In the genomic region with DNA sequence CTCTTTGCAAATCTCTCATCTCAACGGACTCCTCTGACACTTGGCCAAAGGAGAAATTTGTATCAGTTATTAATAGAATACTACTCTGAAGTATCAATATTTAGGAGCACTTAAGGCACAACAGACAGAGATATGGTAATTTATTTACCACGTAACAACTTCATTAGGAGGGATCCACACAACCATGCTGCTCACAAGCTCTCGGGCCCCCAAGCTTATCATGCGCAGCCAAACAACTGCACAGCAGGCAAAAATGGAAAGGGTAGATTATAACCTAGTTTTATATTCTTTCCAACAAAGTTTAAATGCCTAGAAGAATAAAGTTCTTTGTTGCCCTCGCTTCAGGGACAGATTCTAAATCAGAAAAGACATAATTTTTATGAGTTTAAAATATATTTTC, we compare ENCODE assay signal across 17 mouse cellular contexts.
DNase-seq lines count a peak whose midpoint lies in the region; ATAC-seq and TF ChIP-seq lines count a peak whose summit lies in the region.
"Had no signal": no experiment of that assay in that cellular context is flagged by ENCODE, and none has a peak within 500 bp of the region (broad histone marks: within the 10 kb centered on the region; RNA-seq: fewer than 3 reads in every experiment).

No protein-coding gene starts in this region.

- 77% methylated on average over 5 of the region's 5 CpGs for WGBS in heart, adult 2 months
- 77% methylated on average over 5 of the region's 5 CpGs for WGBS in heart, embryonic 15.5 days
- WGBS in heart, embryonic 12.5 days = 75% methylated on average over 5 of the region's 5 CpGs
- WGBS in midbrain, embryonic 11.5 days = 88% methylated on average over 5 of the region's 5 CpGs
- 83% methylated on average over 5 of the region's 5 CpGs for WGBS in midbrain, embryonic 14.5 days

- no peaks in the 10 kb centered on the region for H3K9me3 ChIP-seq in heart, embryonic 15.5 days (replicated peaks)
- H3K9me3 ChIP-seq in heart, embryonic 12.5 days (replicated peaks) = no peaks in the 10 kb centered on the region
- no peaks in the 10 kb centered on the region for H3K9me3 ChIP-seq in midbrain, embryonic 11.5 days (ENCODE audit: control insufficient read depth, low read length)
- H3K9me3 ChIP-seq in midbrain, embryonic 14.5 days (ENCODE audit: control insufficient read depth, low read length) = no peaks in the 10 kb centered on the region
- H3K9me3 ChIP-seq: embryonic facial prominence, embryonic 10.5 days; forebrain, embryonic 13.5 days; hindbrain, embryonic 13.5 days had no signal

- H3K4me2 ChIP-seq in heart, embryonic 15.5 days = no peak overlapping the region
- H3K4me2 ChIP-seq in heart, embryonic 12.5 days = no peak overlapping the region
- H3K4me2 ChIP-seq in midbrain, embryonic 11.5 days = no peak overlapping the region
- no peak overlapping the region for H3K4me2 ChIP-seq in midbrain, embryonic 14.5 days (ENCODE audit: low read length)
- H3K4me2 ChIP-seq: forebrain, embryonic 13.5 days; hindbrain, embryonic 13.5 days had no signal

- TF ChIP-seq CTCF in heart, adult 2 months (IDR thresholded peaks at IDR 0.05) = no peak

- intact Hi-C loops in heart, adult 2 months (cut with DNase I) = no loop called here

- H3K27ac ChIP-seq in heart, adult 2 months = no peak overlapping the region
- H3K27ac ChIP-seq in heart, embryonic 15.5 days = peak overlapping the region; percentile 19; the same call in 1 of the 2 replicates
- H3K27ac ChIP-seq in heart, embryonic 12.5 days (ENCODE audit: poor library complexity, severe bottlenecking) = no peak overlapping the region
- H3K27ac ChIP-seq in midbrain, embryonic 11.5 days (ENCODE audit: low read depth, low read length) = no peak overlapping the region
- H3K27ac ChIP-seq in midbrain, embryonic 14.5 days (replicated peaks; ENCODE audit: low read depth, low read length) = no peak overlapping the region
- H3K27ac ChIP-seq: forebrain, embryonic 13.5 days; hindbrain, embryonic 13.5 days; hindbrain, postnatal 0 days had no signal

- no peak for ATAC-seq in heart, embryonic 15.5 days (replicated peaks; ENCODE audit: insufficient number of reproducible peaks, insufficient read depth, low FRiP score, low read depth)
- no peak for ATAC-seq in heart, embryonic 12.5 days (ENCODE audit: insufficient number of reproducible peaks, low FRiP score)
- no peak for ATAC-seq in midbrain, embryonic 11.5 days (ENCODE audit: low FRiP score)
- ATAC-seq in midbrain, embryonic 14.5 days (ENCODE audit: low FRiP score, low TSS enrichment) = no peak
- no peak for ATAC-seq in cerebellum, adult (ENCODE audit: insufficient number of reproducible peaks, low FRiP score, low TSS enrichment)
- ATAC-seq: forebrain, embryonic 13.5 days; forebrain, postnatal 0 days; hindbrain, postnatal 0 days had no signal

- H3K36me3 ChIP-seq in heart, adult 2 months (ENCODE audit: control insufficient read depth, insufficient read depth, low read length) = no peaks in the 10 kb centered on the region
- H3K36me3 ChIP-seq in heart, embryonic 15.5 days = no peaks in the 10 kb centered on the region
- no peaks in the 10 kb centered on the region for H3K36me3 ChIP-seq in heart, embryonic 12.5 days
- no peaks in the 10 kb centered on the region for H3K36me3 ChIP-seq in midbrain, embryonic 11.5 days (ENCODE audit: control insufficient read depth, insufficient read depth, low read length)
- H3K36me3 ChIP-seq in midbrain, embryonic 14.5 days (ENCODE audit: control insufficient read depth, insufficient read depth, low read length) = no peaks in the 10 kb centered on the region
- H3K36me3 ChIP-seq: embryonic facial prominence, embryonic 10.5 days; hindbrain, embryonic 13.5 days had no signal

- no peak overlapping the region for H3K4me3 ChIP-seq in heart, adult 2 months
- no peak overlapping the region for H3K4me3 ChIP-seq in heart, embryonic 15.5 days
- no peak overlapping the region for H3K4me3 ChIP-seq in heart, embryonic 12.5 days
- no peak overlapping the region for H3K4me3 ChIP-seq in midbrain, embryonic 11.5 days (ENCODE audit: low read depth, low read length)
- no peak overlapping the region for H3K4me3 ChIP-seq in midbrain, embryonic 14.5 days (replicated peaks; ENCODE audit: low read depth, low read length)
- H3K4me3 ChIP-seq: embryonic facial prominence, embryonic 10.5 days; forebrain, embryonic 13.5 days; hindbrain, embryonic 13.5 days had no signal

- H3K4me1 ChIP-seq in heart, adult 2 months (ENCODE audit: control insufficient read depth, insufficient read depth, low read length) = no peaks in the 10 kb centered on the region
- peaks cover 16% of the 10 kb centered on the region for H3K4me1 ChIP-seq in heart, embryonic 15.5 days (replicated peaks)
- peaks cover 12% of the 10 kb centered on the region for H3K4me1 ChIP-seq in heart, embryonic 12.5 days (replicated peaks)
- peaks cover 2% of the 10 kb centered on the region; the same call in 1 of the 2 replicates for H3K4me1 ChIP-seq in midbrain, embryonic 11.5 days (ENCODE audit: control insufficient read depth, insufficient read depth, low read length)
- H3K4me1 ChIP-seq in midbrain, embryonic 14.5 days (ENCODE audit: control insufficient read depth, insufficient read depth, low read length) = peaks cover 2% of the 10 kb centered on the region; the same call in 1 of the 2 replicates
- H3K4me1 ChIP-seq: forebrain, embryonic 13.5 days; hindbrain, embryonic 13.5 days had no signal

- H3K9ac ChIP-seq in heart, adult 2 months (ENCODE audit: low read depth, low read length) = no peak overlapping the region
- no peak overlapping the region for H3K9ac ChIP-seq in heart, embryonic 15.5 days
- no peak overlapping the region for H3K9ac ChIP-seq in heart, embryonic 12.5 days
- no peak overlapping the region for H3K9ac ChIP-seq in midbrain, embryonic 11.5 days (ENCODE audit: low read length)
- no peak overlapping the region for H3K9ac ChIP-seq in midbrain, embryonic 14.5 days (replicated peaks; ENCODE audit: low read length)
- H3K9ac ChIP-seq: forebrain, embryonic 13.5 days; forebrain, postnatal 0 days; hindbrain, embryonic 13.5 days had no signal

- no peak for TF ChIP-seq POLR2A in heart, adult 2 months (IDR thresholded peaks at IDR 0.05; ENCODE audit: insufficient read depth, low read depth, low read length)

- TF ChIP-seq EP300 in heart, adult 2 months (IDR thresholded peaks at IDR 0.05; ENCODE audit: insufficient read depth, low read depth, low read length) = no peak

- no peaks in the 10 kb centered on the region for H3K79me2 ChIP-seq in heart, adult 2 months (replicated peaks; ENCODE audit: control insufficient read depth, insufficient read depth, low read length)

- H3K27me3 ChIP-seq in heart, adult 2 months (ENCODE audit: control insufficient read depth, insufficient read depth, low read length) = no peaks in the 10 kb centered on the region
- H3K27me3 ChIP-seq in heart, embryonic 15.5 days = no peaks in the 10 kb centered on the region
- no peaks in the 10 kb centered on the region for H3K27me3 ChIP-seq in heart, embryonic 12.5 days (replicated peaks)
- no peaks in the 10 kb centered on the region for H3K27me3 ChIP-seq in midbrain, embryonic 11.5 days (ENCODE audit: control insufficient read depth, insufficient read depth, low read length)
- no peaks in the 10 kb centered on the region for H3K27me3 ChIP-seq in midbrain, embryonic 14.5 days (ENCODE audit: control insufficient read depth, insufficient read depth, low read length)
- H3K27me3 ChIP-seq: hindbrain, embryonic 13.5 days had no signal

- peak; percentile 2 for DNase-seq in heart, adult 11 months
- DNase-seq in heart, adult 2 months = no peak
- peak; percentile 68 for DNase-seq in midbrain, embryonic 11.5 days (ENCODE audit: low spot score, missing footprints)
- no peak for DNase-seq in midbrain, embryonic 14.5 days
- DNase-seq in B cell, adult 2 months = no peak
- DNase-seq: adrenal gland, postnatal 10 days; cerebellum, adult 18-20 months; cerebellum, adult 9-11 months; forebrain, postnatal 0 days; gastrocnemius, postnatal 14 days had no signal

Comparison
In these comparisons a context has a peak if more than half of its experiments do, and no peak if none do; other contexts are left out.
1. DNase-seq: peak in heart, adult 11 months (single experiment) and midbrain, embryonic 11.5 days (single experiment); none in heart, adult 2 months (0 of 2), midbrain, embryonic 14.5 days (single experiment) and B cell, adult 2 months (0 of 2).